Mouse (Mus musculus): Measurements from ENCODE around the gene Coq8b. TPM values are rescaled to one million over a fixed set of nuclear protein-coding genes. Genes with fewer than 3 reads are reported as not detected.

The Coq8b gene
- total RNA-seq, 2 experiments from 2014 or later = 38.2 to 68.0 TPM

GRCm38 (mm10) chr7:27266515-27267128 is 33.8 kb downstream of the Coq8b start:
- DNase-seq (ENCODE audit: low spot score in 2 of 2) = no peak

GRCm38 (mm10) chr7:27271423-27271822 is 38.6 kb downstream of the Coq8b start:
- no peak for DNase-seq (ENCODE audit: low spot score in 2 of 2)

- no peak for DNase-seq (ENCODE audit: low spot score in 2 of 2)
Observed at GRCm38 (mm10) chr7:27273739-27274351, 41.0 kb downstream of the Coq8b start.

GRCm38 (mm10) chr7:27274916-27275315 is 42.1 kb downstream of the Coq8b start:
- DNase-seq (ENCODE audit: low spot score in 2 of 2) = no peak

DNA sequence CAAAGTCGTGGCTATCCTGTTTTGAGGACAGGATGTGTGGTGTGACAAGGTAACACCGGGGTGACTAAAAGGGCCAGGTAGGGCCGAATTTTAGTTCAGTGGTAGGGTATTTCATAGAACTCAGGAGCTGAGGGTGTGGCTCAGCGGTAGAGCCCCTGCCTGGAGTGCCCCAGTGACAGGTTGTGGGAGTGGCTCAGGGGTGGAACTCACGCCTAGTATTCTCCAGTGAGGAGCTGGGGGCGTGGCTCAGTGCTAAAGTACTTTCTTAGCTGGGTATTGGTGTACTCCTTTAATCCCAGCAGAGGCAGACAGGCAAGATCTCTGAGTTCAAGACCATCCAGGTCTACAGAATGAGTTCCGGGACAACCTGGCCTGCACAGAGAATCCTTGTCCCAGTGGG is 43.2 kb downstream of the Coq8b start:
- no peak for DNase-seq (ENCODE audit: low spot score in 2 of 2)

- DNase-seq (ENCODE audit: low spot score in 2 of 2) = no peak
Observed at GRCm38 (mm10) chr7:27277191-27277590, 44.4 kb downstream of the Coq8b start.

GRCm38 (mm10) chr7:27281717-27282116 is 48.9 kb downstream of the Coq8b start:
- no peak for DNase-seq (ENCODE audit: low spot score in 2 of 2)

DNA sequence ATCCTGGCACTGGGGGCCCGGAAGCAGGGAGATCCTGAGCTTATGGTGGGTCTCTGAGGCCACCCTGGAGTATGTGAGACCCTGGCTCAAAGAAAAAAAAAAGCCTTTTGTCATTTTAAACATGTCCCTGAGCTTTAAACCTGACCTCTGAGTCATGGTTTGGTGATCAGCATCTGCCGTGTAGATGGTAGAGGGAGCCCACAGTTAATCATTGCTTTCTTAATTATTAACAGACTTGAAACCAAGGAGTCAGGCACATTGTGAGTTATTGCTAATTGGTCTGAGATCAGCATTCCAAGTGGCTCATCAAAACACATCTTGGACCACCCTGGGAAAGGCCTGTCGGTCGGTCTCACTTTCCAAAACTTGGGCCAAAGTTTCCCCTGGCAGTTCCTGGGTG is 49.4 kb downstream of the Coq8b start:
- no peak for DNase-seq (ENCODE audit: low spot score in 2 of 2)

- peak in 1 of 2 experiments; percentile 52 for DNase-seq (ENCODE audit: low spot score in 2 of 2)
Observed at GRCm38 (mm10) chr7:27284865-27285697, 52.3 kb downstream of the Coq8b start.

DNA sequence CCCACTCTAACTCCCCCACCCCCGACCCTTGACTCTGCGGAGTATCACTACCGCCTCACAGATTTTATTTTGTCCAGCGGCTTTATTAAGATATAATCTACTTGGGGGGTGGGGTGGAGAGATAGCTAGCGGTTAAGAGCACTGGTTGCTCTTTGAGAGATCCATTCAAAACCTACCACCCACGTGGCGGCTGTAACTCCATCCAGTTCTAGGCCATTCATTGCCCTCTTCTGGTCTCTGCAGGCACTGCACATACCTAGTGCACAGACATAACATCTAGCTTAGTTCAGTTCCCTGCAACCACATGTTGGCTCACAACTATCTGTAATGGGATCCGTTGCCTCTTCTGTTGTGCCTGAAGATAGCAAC is 52.9 kb downstream of the Coq8b start:
- peak; percentile 23 to 42 for DNase-seq (ENCODE audit: low spot score in 2 of 2)

DNA sequence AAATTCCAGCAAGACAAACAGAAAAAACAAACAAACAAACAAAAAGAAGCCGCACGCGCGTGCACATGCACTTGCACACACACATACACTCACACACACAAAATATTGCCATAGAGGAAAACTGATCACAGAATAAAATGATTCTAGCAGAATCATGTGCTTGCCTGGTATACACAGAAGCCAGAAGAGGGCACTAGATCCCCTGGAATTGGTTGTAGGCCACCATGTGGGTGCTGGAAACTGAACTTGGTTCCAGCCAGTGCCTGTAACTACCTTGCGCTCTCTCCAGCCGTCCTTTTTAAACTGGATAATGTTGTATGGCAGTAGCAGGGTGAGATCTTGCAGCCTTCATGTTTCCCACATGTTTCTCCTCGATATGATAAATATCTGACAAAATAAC is 55.9 kb downstream of the Coq8b start:
- DNase-seq (ENCODE audit: low spot score in 2 of 2) = no peak

- DNase-seq (ENCODE audit: low spot score in 2 of 2) = no peak
Observed at GRCm38 (mm10) chr7:27290555-27290954, 57.7 kb downstream of the Coq8b start.

DNA sequence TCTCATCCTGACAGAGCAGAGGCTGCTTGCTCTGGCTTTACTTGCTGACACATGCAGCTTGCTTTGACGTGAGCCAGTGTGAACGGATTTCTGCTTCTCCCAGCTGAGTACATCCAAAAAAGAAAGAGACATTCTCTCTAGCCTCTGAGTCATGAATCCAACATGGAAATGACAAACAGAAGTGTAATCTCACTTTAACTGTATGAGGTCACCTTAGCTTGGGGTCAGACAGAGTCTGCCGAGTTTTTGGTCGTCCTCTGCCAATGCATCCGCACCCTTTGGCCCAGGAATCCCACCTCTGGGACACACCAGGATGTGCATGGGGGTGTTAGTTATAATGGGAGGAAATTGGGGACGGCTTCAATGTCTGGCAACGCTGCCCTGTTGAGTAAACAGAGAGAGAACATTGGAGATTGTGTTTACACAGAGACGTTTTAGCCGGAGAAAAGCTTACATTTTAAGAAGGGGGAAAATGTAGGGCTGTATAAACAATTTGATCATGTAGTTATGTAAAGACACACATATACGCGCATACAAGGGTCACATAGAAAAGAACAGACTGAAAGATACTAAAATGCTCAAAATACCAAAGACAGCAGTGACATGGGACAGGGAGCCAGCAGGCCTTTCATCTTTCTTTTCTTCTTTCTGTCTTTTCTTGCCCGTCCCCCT is 59.1 kb downstream of the Coq8b start:
- no peak for DNase-seq (ENCODE audit: low spot score in 2 of 2)

DNA sequence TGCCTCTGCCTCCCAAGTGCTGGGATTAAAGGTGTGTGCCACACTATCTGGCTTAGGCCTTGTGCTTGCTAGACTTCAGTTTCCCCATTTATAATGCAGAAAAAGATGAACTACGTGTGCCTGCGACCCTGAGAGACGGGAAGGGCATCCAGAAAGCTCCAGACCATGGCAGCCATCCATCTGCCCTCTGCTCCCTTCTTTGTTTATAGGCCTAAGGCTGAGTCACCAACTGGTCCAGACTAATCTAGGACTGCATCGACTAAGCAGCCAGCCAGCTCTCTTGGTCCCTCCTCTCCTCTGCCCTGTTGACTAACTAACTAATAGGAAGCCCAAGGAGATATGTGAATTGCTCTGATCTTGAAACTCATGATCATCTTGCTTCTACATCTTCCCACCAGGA is 63.1 kb downstream of the Coq8b start:
- DNase-seq (ENCODE audit: low spot score in 2 of 2) = no peak

- no peak for DNase-seq (ENCODE audit: low spot score in 2 of 2)
Observed at GRCm38 (mm10) chr7:27296518-27296917, 63.7 kb downstream of the Coq8b start.

GRCm38 (mm10) chr7:27298033-27298610 is 65.3 kb downstream of the Coq8b start:
- no peak for DNase-seq (ENCODE audit: low spot score in 2 of 2)

DNA sequence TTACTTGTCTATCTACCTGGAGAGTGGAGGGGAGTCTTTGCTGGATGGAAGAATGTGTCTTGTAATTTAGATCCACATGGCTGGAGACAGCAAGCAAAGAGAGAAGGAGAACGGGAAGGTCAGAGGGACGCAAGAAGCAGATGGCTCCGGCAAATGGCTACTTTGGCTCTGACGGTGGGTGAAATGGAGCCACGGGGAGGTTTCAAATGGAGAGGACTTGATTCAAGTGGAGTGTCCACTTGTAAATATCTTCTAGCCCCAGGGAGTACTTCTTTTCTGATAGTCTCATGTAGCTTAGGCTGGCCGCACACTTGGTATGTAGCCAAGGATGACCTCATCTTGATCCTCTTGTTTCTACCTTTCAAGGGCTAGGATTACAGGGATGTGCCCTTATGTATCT is 66.0 kb downstream of the Coq8b start:
- DNase-seq (ENCODE audit: low spot score in 2 of 2) = no peak

DNA sequence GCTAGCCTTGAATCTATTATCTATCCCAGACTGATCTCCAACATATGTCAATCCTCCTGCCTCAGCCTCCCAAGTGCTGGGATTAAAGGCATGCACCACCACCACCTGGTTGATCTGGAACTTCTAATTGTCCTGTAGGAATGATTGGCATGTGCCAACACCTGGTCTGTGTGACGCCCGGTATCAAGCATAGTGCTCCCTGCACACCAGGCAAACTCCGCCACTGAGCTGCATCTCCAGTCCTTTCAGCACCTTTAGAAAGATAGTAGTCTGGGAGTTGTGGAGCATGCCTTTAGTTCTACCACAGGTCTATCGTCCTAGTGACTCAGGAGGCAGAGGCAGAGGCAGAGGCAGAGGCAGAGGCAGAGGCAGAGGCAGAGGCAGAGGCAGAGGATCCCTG is 67.5 kb downstream of the Coq8b start:
- no peak for DNase-seq (ENCODE audit: low spot score in 2 of 2)

- DNase-seq (ENCODE audit: low spot score in 2 of 2) = no peak
Observed at GRCm38 (mm10) chr7:27300801-27301200, 68.0 kb downstream of the Coq8b start.

DNA sequence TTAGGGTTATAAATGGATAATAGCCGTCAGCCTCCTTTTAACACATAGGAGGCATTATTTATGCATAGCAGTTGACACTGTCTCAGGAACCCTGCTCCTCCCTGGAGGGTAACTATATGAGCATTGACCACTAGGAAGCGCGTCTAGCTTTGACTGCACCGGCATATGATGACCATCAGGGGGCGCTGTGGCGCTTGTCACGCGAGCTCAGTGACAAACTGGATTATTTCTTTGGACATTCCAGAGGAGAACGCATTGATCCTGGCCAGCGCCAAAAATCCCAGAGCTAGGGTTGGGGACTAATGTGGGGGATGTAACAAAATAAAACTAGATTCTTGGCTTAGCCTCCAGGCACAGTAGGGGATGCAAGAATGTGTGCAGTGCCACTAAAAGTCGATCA is 69.3 kb downstream of the Coq8b start:
- DNase-seq (ENCODE audit: low spot score in 2 of 2) = peak; percentile 76 to 80

DNA sequence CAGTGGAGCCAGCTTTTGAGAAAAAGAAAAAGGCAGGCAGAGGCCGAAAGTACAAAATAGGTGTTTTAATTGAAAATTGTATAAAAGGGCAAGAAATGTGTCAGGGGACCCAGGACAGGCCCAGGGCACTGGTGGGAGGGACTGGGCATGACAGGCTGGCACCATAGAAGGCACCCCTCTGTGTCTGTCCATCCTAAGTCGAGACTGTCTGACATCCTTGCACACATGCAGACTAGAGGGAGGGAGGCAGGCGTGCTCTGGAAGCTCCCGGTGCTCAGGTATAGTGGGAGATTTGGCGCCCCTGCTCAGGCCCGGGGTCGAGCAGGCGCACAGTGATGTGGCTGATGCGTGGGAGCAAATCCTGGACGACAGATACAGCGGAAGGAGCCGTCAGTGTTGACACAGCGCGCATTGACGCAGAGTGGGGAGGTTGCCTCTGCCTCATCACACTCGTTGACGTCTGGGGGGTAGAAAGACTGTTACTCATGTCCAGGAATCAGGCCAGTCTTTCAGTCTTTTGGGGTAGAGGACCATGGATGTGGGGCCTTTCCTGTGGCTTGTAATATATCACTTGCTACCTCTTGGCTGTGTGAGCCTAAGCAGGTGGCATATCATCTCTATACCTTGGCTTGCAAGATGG is 72.4 kb downstream of the Coq8b start:
- DNase-seq (ENCODE audit: low spot score in 2 of 2) = no peak

All from adrenal gland, adult 18-20 months (tissue).